Mouse (Mus musculus): ENCODE measurements around the gene Abcb7. TPM values are rescaled to one million over a fixed set of nuclear protein-coding genes. Genes with fewer than 3 reads are reported as not detected.

Abcb7 gene
- total RNA-seq (2022) = 10 to 100 TPM; 26.3 to 31.9 (median 29.5) TPM

DNA sequence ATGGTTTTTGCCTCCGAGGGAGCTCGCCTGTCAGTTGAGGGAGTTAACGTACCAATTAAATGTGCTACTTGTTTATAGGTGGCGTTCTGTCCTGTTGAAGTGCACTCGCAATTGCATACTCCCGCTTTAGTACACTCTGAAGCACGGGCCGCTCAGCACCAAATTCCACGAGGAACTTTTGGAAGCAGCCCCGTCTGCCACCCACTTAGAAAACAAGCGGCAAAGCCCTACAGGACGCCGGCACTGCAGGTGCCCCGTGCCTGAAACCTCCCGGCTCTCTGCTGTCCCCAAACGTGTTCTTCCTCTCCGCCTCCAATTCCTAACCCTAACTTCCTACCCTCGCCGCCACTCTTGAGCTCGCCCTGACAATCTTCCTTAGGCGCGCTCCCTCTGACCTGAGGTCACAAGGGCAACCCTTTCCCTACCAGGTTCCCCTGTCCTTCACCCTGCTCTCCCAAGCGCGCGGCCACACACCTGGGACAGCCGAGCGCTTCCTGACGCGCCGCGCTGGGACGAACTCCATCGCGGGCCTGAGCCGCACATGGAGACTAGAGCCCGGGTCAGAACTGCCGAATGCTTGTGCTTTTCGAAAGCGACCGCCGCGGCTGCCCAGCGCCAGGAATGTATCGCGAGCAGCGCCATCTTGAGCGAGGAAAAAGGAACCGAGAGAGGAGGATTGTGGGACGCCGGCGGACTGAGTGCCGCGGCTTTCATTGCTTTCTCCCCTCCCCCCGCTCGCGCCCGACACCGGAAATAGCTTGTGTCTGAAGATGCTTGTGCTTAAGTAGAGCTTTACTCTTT lies at the start of gene Abcb7:
TSS of gene Abcb7 (minus strand) at position 674 of the 801 bp plus-strand sequence.
- DNase-seq (ENCODE audit: low spot score in 2 of 2) = peak; percentile 60 to 77

DNA sequence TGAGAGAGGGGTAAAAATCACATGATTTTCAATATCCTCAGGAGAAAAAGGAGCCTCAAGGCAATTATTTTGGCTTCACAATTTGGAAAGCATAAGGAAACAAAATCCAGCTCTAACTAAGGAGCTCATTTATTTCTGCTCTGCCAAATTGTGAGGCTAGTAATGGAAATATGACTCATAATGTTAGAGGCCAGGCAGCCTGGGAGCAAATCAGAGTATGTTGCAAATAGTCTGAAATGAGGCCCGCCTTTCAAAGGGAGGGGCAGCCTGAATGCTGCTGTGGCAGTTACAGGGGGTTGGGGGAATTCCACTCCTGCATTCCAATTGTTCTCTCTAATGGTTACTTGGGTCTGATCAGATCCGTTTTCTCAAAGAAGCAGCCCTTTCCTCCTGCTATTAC lies 48.1 kb upstream of the Abcb7 start:
- no peak for DNase-seq (ENCODE audit: low spot score in 2 of 2)

DNA sequence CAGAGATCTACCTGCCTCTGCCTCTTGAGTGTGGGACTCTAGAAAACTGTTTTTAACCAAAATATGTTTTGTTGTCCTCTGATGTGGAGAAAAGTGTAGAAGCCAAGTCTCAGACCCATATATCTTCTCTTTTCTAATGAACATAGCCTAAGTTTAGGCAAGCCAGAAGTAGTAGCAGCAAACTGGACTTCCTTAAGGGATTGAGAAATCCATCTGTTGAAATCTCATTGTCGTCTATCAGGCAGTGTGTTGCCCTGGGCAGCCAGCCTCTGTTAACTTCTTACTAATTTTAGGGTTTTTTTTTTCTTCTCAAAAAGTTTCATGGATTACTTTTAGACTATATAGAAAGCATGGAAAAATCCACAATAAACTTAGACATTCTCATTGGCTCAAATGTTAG lies 38.8 kb upstream of the Abcb7 start:
- DNase-seq (ENCODE audit: low spot score in 2 of 2) = no peak

DNA sequence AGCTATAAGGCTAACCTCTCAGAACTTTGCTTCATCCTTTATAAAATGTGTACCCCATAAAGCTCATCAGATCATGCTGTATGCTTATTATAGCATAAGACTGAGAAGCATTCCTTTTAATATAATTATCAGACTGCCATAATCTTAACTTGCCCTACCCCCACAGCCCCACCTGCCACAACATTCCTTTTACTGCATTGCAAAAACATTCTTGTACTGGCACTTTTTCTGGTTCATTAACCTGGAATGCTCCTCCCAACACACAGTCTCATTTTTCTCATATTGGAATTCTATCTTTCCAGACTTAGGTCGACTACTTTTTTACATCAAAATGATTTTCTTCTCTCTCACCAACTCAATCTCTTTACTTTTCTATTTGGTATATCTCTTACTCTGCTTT lies 19.8 kb upstream of the Abcb7 start:
- DNase-seq (ENCODE audit: low spot score in 2 of 2) = no peak

DNA sequence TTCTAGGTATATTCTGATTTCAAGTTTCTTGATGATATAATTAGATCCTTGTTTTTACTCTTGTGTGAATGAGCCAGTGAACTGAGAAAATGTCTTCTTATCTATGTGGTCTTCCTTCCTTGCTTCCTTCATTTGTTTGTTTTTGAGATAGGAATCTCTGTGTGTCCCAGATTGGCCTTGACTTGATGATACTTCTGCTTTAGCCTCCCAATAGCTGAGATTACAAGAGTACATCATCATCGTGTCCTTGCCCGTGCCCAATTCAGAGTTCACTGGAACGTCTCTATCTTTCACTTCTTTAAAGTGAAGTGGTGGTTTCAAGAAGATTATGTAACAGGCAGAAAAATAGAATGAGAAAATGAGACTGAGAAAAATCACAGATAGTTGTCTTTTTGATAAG lies 14.5 kb upstream of the Abcb7 start:
- no peak for DNase-seq (ENCODE audit: low spot score in 2 of 2)

DNA sequence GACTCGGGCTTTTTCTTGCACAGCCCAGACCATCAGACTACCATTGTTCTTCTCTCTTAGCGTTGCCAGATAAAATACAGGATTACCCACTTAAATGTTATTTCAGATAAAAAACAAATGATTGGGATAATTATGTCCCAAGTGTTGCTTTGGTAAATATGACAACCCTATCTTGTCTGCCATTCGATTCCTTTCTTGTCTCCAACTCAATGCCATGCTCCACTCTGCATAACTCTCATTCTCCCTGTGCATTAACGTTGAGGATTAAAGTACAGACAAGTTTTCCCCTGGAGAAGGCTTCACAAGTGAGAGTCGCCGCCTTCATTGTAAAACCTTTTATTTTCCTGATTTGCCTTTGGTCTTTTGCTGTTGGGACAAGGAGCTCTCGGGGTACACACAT lies 339 bp upstream of the Abcb7 start:
- DNase-seq (ENCODE audit: low spot score in 2 of 2) = no peak

DNA sequence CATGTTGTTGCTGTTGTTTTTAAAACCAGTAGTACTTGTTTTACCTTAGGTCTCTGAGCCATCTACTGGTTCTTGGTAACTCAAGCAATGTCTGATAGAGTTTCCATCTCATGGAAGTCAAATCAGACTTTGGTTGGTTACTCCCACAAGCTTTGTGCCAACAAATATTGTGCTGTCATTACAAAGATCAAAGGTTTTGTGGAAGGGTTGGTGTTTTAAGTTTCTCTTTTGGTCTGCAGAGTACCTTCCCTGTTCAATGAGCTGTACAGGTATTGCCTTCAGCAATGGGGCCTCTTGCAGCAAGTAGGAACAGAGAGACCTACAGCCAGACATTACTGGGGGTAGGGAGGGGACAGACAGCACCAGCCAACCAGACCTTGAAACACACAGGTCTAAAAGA lies 5.5 kb downstream of the Abcb7 start:
- DNase-seq (ENCODE audit: low spot score in 2 of 2) = no peak

DNA sequence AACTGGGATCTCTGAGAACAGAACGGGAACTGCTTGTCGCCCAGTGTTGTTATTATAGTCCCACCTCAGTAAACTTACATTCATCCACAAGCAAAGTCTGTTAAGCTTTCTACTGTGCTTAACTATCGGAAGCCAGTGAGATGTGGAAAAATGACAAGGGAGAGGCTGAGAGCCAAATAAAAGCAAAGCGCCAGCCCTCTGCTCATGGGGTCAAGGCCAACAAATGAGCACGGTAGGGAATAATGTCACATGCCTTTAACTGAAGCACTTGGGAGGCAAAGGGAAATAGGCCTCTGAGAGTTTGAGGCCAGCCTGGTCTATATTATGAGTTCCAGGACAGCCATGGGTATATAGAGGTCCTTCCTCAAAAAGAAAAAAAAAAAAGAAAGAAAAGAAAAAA lies 11.2 kb downstream of the Abcb7 start:
- DNase-seq (ENCODE audit: low spot score in 2 of 2) = no peak

DNA sequence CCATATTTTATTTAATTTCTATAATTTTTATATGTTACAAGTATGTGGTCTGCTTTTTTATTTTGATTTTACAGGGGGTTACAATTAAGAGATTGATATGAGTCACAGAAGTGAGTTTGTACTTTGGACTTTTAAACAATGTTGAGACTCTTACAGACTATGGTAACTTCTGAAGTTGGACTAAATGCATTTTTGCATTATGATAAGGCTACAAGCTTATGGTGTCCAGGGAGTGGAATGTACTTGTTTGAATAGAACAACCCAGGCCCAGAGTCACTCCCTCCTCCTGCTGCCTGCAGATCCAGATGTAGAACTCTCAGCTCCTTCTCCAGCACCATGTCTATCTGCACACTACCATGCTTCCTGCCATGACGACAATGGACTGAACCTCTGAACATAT lies 12.5 kb downstream of the Abcb7 start:
- no peak for DNase-seq (ENCODE audit: low spot score in 2 of 2)

DNA sequence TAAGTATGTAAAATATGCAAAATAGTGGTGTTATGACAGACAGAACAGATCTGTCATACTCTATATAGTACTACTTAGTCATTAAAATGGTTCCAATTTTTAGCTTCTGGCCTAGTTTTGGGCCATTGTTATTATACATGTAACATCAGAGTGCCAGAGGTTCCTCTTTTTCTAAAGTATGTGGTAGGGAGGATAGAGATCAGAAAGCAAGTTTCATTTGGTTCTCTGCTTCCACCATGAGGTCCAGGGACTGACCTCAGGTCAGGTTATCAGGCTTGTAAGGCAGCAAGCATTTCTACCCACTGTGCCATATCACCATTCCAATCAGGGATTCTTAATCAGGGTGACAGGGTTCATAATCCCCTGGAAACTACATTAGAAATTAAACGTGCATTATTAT lies 16.1 kb downstream of the Abcb7 start:
- no peak for DNase-seq (ENCODE audit: low spot score in 2 of 2)

DNA sequence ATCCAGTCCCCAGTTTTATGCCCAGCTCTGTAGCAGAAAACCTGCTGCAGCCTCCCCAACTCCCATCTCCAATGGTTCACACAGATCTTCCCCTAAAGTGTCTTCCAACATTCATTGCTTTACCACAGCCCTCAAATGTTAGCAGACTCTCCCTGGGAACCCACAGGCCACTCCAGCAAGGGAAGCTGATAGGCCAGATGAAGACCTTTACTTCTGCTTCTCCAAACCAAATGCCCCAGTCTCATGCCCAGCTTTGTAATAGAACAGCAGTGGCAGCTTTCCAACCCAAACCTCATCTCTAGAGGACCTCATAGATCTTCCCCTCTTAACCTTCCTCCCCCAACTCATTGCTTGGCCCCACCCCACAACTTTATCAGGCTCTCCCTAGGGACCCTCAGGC lies 54.0 kb downstream of the Abcb7 start:
- DNase-seq (ENCODE audit: low spot score in 2 of 2) = no peak

DNA sequence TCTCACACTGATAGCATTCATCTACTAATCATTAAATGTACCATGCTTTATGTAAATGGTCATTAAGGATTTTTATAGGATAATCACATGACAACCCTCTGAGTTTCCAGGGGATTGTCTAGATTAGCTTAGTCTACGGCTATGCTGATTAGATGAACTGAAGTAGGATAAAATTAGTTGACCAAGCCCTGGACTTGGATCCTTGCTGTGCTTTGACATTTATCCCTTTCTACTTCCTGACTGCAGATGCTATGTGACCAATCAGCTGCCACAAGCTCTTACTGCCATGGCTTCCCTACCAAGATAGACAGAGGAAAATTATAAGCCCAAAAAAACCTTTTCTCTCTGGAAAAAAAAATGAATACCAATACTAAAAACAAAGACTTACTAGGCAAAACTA lies 57.8 kb downstream of the Abcb7 start:
- DNase-seq (ENCODE audit: low spot score in 2 of 2) = no peak

DNA sequence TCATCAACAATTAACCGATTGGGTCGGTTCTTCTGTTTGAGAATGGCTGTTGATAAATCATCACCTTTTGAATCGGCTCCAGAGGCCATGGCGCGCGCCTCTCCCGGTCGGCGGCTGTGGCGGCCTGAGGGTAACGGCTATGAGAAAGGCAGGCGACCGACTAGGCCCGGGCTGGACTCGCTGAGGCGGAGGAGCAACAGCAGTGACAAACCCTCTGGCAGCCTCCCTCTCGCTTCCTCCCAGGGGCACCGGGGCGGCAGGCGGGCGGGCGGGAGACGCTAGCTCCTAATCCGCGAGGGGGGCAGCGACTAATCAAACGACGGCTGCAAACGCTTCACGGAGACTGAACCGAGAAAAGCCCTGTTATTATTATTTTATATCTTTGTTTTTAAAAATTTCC lies 65.5 kb downstream of the Abcb7 start:
- DNase-seq (ENCODE audit: low spot score in 2 of 2) = peak in 1 of 2 experiments; percentile 7

DNA sequence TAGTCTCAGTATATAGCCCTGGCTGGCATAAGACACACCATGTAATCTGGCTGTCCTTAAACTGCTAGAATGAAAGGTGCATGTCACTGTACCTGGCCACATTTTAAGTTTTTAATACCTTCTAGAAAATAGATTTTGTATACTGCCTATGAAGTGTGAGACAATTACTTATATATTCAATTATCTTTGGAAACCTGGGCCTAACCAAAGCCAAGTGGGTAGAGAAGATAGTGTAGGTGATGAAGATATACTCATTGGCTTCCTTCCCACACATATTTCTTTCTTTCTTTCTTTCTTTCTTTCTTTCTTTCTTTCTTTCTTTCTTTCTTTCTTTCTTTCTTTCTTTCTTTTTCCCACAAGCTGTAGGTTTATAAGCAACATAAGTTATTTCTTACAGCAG lies 121.9 kb downstream of the Abcb7 start:
- no peak for DNase-seq (ENCODE audit: low spot score in 2 of 2)

DNA sequence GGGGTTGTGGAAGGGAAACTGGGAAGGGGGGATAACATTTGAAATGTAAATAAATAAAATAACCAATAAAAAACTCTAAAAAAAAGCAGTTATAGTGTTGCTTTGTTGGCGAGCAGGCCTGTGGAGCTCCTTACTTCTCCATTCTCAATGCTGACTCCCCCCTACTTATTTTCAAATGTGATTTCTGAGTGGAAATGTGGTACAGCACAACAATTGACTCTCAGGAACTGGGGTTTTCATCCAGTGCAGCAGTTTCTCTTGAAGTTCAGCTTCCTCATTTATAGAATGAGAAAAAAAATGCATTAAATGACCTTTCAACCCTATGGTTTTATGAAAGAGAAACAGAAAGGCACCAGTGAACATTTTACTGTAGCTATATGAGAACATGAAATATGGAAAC lies 133.8 kb downstream of the Abcb7 start:
- no peak for DNase-seq (ENCODE audit: low spot score in 2 of 2)

DNA sequence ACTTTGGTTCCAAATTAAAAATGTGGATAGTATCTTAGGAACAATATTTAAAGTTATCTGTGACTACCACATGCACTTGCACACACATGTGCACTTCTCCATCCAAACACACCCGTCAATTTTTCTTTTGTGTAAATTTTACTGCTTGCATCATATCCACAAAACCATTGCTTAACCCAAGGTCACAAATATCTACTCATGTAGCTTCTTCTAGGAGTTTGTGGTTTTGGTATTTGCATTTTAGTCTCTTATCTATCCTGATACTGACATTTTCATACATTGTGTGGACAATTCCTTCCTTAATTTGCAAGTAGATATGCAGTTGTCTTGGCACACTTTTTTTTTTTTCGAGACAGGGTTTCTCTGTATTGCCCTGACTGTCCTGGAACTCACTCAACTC lies 149.3 kb downstream of the Abcb7 start:
- no peak for DNase-seq (ENCODE audit: low spot score in 2 of 2)

DNA sequence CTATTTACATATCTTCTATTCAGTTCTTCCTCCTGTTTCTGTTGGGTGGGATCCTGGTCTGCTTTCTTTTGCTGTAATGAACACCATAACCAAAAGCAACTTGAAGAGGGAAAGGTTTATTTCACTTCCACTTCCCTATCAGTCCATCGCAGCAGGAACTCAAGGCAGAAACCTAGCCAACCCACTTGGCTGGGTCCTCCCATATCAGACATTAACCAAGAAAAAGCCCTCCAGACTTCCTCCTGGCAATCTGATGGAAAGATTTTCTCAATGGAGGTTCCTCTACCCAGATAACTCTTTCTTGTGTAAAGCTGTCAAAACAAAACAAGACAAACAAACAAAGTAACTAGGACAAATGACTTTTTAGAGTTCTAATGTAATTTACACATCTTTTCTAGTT lies 151.2 kb downstream of the Abcb7 start:
- DNase-seq (ENCODE audit: low spot score in 2 of 2) = no peak

DNA sequence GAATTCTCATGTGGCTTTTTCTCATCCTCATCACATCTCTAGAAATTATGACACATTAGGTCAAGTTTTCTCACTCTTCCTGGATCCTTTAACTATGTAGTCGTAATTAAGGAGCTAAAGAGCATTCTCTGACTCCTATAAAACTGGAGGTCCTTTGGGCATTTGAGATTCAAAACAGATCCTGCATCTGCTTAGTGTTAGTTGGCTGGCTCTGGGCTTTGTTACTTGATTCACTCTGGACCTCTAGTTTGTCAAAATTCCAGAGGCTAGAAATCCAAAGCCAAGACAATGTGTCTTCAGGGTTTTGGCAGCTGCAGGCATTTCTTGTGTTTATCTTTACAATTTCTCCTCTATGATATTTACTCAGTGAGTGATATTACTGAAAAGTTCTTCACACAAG lies 157.1 kb downstream of the Abcb7 start:
- DNase-seq (ENCODE audit: low spot score in 2 of 2) = no peak

Other genes with a start within 250 kb of the Abcb7 start
- 10 to 100 TPM; 21.6 to 25.3 (median 23.3) TPM for gene Nexmif, start 212.7 kb downstream of the Abcb7 start, total RNA-seq (2022)
- gene Uprt, start 69.0 kb upstream of the Abcb7 start, total RNA-seq (2022) = 10 to 100 TPM; 12.9 to 16.0 (median 13.6) TPM

All from left cerebral cortex, adult 8-10 months (tissue).